Mouse (Mus musculus) liver, embryonic 14.5 days (tissue): ENCODE results near the gene Kctd20. TPM values are rescaled to one million over a fixed set of nuclear protein-coding genes. Genes with fewer than 3 reads are reported as not detected.

Source experiments
- ATAC-seq: fragments of 200-750 bp; cut with Nextera tagmentation; 2 replicates; pipeline ENCODE4 v1.8.0; 2017; ENCODE audit warnings: moderate number of reproducible peaks, mild to moderate bottlenecking, moderate library complexity; ENCODE audit not compliant: insufficient read depth
- DNase-seq, 3 experiments: peaks; one replicate each; pipeline ENCODE4 v3.0.0-alpha.2; 2012 to 2013; ENCODE audit warnings: low read depth in 3 of 3, low spot score in 3 of 3
- H3K27ac ChIP-seq: fragments of 300-500 bp; sonication (generic); 2 replicates; pipeline ENCODE4 v1.5.1; 2014; ENCODE audit warnings: moderate library complexity, mild to moderate bottlenecking, control low read depth, inconsistent platforms
- H3K27me3 ChIP-seq: fragments of 300-500 bp; sonication (generic); 2 replicates; pipeline ENCODE4 v1.6.1; 2014; ENCODE audit warnings: mild to moderate bottlenecking, low read length, moderate library complexity; ENCODE audit not compliant: control insufficient read depth, insufficient read depth
- H3K36me3 ChIP-seq: fragments of 300-500 bp; sonication (generic); replicated peaks from 2 replicates; pipeline ENCODE4 v1.6.1; 2014; ENCODE audit warnings: low read depth; ENCODE audit not compliant: control insufficient read depth, insufficient read depth
- H3K4me1 ChIP-seq, 2 experiments: fragments of 200-500 bp in 1 of 2; fragments of 300-500 bp in 1 of 2; sonication (generic) in 1 of 2; replicated peaks; 2 replicates each; pipeline ENCODE4 v1.6.1; 2012 to 2014; ENCODE audit warnings: antibody characterized with exemption in 1 of 2, inconsistent platforms in 1 of 2, low read length in 1 of 2; ENCODE audit not compliant: control insufficient read depth in 2 of 2, insufficient read depth in 2 of 2
- H3K4me2 ChIP-seq: fragments of 300-500 bp; sonication (generic); 2 replicates; pipeline ENCODE4 v1.6.1; 2014; ENCODE audit warnings: low read depth, mild to moderate bottlenecking, control low read depth, moderate library complexity
- H3K4me3 ChIP-seq, 2 experiments: fragments of 200-500 bp in 1 of 2; fragments of 300-500 bp in 1 of 2; sonication (generic) in 1 of 2; 2 replicates each; pipeline ENCODE4 v1.5.1; 2012 to 2014; ENCODE audit warnings: low read depth in 2 of 2, low read length in 2 of 2, mild to moderate bottlenecking in 2 of 2, control low read depth in 1 of 2, inconsistent platforms in 1 of 2, moderate library complexity in 1 of 2; ENCODE audit not compliant: insufficient read depth in 1 of 2
- H3K9ac ChIP-seq: fragments of 300-500 bp; sonication (generic); replicated peaks from 2 replicates; pipeline ENCODE4 v1.6.1; 2014; ENCODE audit warnings: mild to moderate bottlenecking, control low read depth, moderate library complexity
- H3K9me3 ChIP-seq: fragments of 300-500 bp; sonication (generic); 2 replicates; pipeline ENCODE4 v1.6.1; 2016; ENCODE audit warnings: low read length, mixed read lengths; ENCODE audit not compliant: control insufficient read depth
- CTCF ChIP-seq: IDR thresholded peaks from 2 replicates; pipeline ENCODE4 v1.5.1; 2016; ENCODE audit warnings: antibody characterized with exemption, low read depth, control low read depth
- EP300 ChIP-seq: IDR thresholded peaks from 2 replicates; pipeline ENCODE4 v1.6.1; 2016; ENCODE audit warnings: antibody characterized with exemption, low read depth
- WGBS: fragments of 180-500 bp; shearing (Covaris S2); extraction: QIAGEN DNeasy Blood & Tissue Kit; methylation state at CpG from one replicate; pipeline ENCODE4 v1.1.7; 2014; ENCODE audit not compliant: insufficient replicate concordance; 5-methylcytosine and 5-hydroxymethylcytosine counted together
- polyA plus RNA-seq, 2 experiments: library from polyadenylated mRNA; depleted of rRNA in 1 of 2; stranded (reverse) in 1 of 2; unstranded in 1 of 2; fragments of >200 nt; fragmentation: Nextera tagmentation in 1 of 2; extraction: Ambion mirVana in 1 of 2; gene quantifications; 2 replicates each; pipeline versions ENCODE4 v1.2.1 to v1.2.3; 2012 to 2014

Kctd20 gene
- polyA plus RNA-seq, 2 experiments = 30.4 to 55.3 TPM

DNA sequence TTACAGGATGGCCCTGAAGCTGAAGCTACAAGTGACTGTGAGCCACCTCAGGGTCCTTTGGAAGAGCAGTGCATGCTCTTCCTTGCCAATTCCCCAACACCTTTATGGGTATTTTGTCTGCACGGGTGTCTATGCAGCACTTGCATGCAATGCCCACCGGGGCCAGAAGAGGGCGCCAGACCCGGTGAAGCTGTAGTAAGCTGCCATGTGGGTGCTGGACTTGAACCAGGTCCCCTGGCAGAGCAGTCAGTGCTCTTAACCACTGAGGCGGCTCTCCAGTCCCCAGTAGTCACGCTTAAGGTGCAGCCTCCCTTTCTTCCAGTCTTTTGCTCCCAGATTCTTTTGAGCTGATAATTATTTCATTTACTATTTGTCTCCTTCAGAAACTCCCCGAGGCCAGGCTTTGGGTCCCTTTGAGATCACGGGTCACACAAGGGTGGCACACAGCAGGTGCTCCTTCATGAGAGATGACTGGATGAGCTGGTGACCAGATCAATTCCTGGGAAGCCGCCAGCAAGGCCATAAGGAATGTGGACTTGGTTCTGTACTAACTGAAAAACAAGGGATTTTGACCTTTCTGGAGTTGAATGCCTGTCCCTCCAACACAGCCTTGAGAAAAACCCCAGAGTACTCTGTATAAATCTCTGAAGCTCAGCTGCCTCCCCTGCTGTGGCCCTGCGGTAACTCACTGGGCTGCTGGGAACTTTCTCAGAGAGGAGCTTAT is 15.0 kb upstream of the Kctd20 start:
- peak; percentile 44; the same call in 1 of the 2 replicates for ATAC-seq
- H3K4me3 ChIP-seq = no peak overlapping the region
- H3K9ac ChIP-seq = no peak overlapping the region
- WGBS = 64% methylated on average over 10 of the region's 10 CpGs
- DNase-seq = no peak
- H3K36me3 ChIP-seq = no peaks in the 10 kb centered on the region
- H3K27me3 ChIP-seq = no peaks in the 10 kb centered on the region
- H3K4me2 ChIP-seq = no peak overlapping the region
- H3K4me1 ChIP-seq = peaks cover 3 to 8% of the 10 kb centered on the region in 2 experiments
- no peak overlapping the region for H3K27ac ChIP-seq
- H3K9me3 ChIP-seq = no peaks in the 10 kb centered on the region
- TF ChIP-seq EP300 = no peak
- peak; percentile 90 for TF ChIP-seq CTCF

GRCm38 (mm10) chr17:28940776-28941555 is 10.8 kb upstream of the Kctd20 start:
- WGBS = 78% methylated on average over 25 of the region's 25 CpGs
- Histone ChIP-seq H3K27me3 (no peaks in the 10 kb centered on the region), H3K4me2 (no peak overlapping the region), H3K36me3 (no peaks in the 10 kb centered on the region), H3K4me3 (no peak overlapping the region), H3K27ac (no peak overlapping the region), H3K9me3 (no peaks in the 10 kb centered on the region), H3K4me1 (peaks cover 2 to 6% of the 10 kb centered on the region in 2 experiments; a peak in 2 of 4 replicates), H3K9ac (no peak overlapping the region)
- DNase-seq = no peak
- no peak for ATAC-seq
- TF ChIP-seq EP300 (no peak), CTCF (no peak)

DNA sequence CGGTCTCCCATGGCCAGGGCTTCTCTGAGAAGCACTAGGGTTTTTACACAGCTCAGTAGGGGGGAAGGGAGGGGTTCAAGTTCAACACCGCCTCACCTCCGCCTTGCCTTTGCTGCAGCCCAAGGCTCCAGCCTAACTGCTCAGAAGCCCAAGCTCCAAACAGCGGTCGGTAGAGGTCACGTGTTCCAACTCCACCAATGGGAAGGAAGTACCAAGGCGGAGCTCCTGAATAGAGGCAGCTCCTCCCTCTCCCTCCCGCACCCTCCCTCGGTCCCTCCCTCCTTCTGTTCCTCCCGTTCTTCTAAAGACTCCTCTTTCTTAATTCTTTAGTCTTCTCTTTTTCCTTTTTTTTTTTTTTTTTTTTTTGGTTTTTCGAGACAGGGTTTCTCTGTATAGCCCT is 9.6 kb upstream of the Kctd20 start:
- Histone ChIP-seq H3K4me2 (peak overlapping the region; percentile 30), H3K9ac (no peak overlapping the region), H3K36me3 (no peaks in the 10 kb centered on the region), H3K27me3 (no peaks in the 10 kb centered on the region), H3K27ac (no peak overlapping the region), H3K4me1 (peaks cover 2 to 3% of the 10 kb centered on the region in 2 experiments; a peak in 1 of 4 replicates), H3K4me3 (no peak overlapping the region), H3K9me3 (no peaks in the 10 kb centered on the region; the same call in 1 of the 2 replicates)
- 56% methylated on average over 10 of the region's 11 CpGs for WGBS
- DNase-seq = peak; percentile 66 to 82 (median 80)
- peak; percentile 79 for ATAC-seq
- no peak for TF ChIP-seq CTCF
- TF ChIP-seq EP300 = no peak

DNA sequence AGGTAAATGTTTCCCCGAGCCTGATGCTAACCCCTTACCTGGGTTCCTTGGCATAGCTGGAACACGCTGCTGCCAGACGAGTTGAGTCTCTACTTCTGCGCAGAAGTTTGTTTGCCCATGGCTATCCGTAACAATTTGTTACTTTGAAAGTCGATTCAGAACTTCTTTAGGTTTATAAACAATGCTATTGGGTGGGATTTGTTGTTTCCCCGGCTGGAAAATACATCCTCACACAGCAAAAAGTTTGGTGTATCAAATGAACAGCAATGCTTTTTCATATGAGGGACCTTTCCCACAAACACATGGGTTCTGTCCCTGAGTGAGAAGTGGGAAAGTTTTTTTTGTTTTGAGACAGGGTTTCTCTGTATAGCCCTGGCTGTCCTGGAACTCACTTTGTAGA is 8.0 kb upstream of the Kctd20 start, which contains the start of gene Pxt1:
TSS of gene Pxt1 (minus strand) at position 101 of the 400 bp plus-strand sequence.
- H3K4me2 ChIP-seq = no peak within 1 kb of the TSS
- ATAC-seq (no peak), DNase-seq (no peak)
- H3K27me3 ChIP-seq = no peaks in the 10 kb centered on the region
- peaks cover 4% of the 10 kb centered on the region for H3K9me3 ChIP-seq
- H3K36me3 ChIP-seq = no peaks in the 10 kb centered on the region
- no peak within 1 kb of the TSS for H3K4me3 ChIP-seq
- no peak for TF ChIP-seq EP300
- TF ChIP-seq CTCF = no peak
- WGBS = 79% methylated on average over 7 of the region's 7 CpGs
- H3K9ac ChIP-seq = no peak within 1 kb of the TSS
- no peak within 1 kb of the TSS for H3K27ac ChIP-seq
- H3K4me1 ChIP-seq = peaks cover 2 to 3% of the 10 kb centered on the region in 2 experiments; a peak in 1 of 4 replicates

- H3K36me3 ChIP-seq = no peaks in the 10 kb centered on the region
- 74% methylated on average over 7 of the region's 7 CpGs for WGBS
- no peaks in the 10 kb centered on the region for H3K27me3 ChIP-seq
- ATAC-seq (no peak), DNase-seq (no peak)
- H3K4me1 ChIP-seq = peaks cover 2 to 3% of the 10 kb centered on the region in 2 experiments; a peak in 1 of 4 replicates
- H3K27ac ChIP-seq = no peak overlapping the region
- H3K4me2 ChIP-seq = no peak overlapping the region
- H3K9ac ChIP-seq = no peak overlapping the region
- peaks cover 4% of the 10 kb centered on the region for H3K9me3 ChIP-seq
- H3K4me3 ChIP-seq = no peak overlapping the region
- no peak for TF ChIP-seq EP300
- TF ChIP-seq CTCF = no peak
These were observed 7.3 kb upstream of the Kctd20 start for GRCm38 (mm10) chr17:28944481-28944880.
